Mouse (Mus musculus) lung, adult 2 months (tissue): Measurements from ENCODE around the gene Prap1.

Experiments
- CTCF ChIP-seq: fragments of 200-500 bp; IDR thresholded peaks from 2 replicates; pipeline ENCODE4 v1.5.1; 2011; ENCODE audit warnings: mild to moderate bottlenecking, low read length, control low read depth; ENCODE audit not compliant: insufficient read depth
- POLR2A ChIP-seq: fragments of 200-500 bp; IDR thresholded peaks from 2 replicates; pipeline ENCODE4 v1.6.1; 2011; ENCODE audit warnings: low read depth, mild to moderate bottlenecking, control low read depth, low read length, borderline replicate concordance; ENCODE audit errors: extremely low read depth

DNA sequence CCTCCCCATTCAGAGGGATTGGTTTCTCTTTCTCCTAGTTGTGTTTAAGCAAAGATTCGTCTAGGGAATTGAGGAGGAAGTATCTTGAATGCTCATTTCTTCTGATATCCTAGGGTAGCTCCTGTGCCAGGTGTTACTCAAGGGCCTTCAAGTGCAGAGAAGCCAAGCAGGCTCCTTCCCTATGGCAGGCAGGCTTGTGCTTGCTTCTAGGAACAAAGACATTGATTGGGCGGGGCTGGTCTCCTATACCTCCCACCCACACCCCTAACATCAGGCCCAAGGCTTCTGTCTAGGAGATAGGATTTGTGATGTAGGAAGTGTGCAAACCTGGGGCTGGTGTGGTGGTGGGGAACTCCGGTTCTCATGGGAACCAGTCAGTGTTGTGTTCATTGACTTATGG is 33.7 kb downstream of the Prap1 start:
- TF ChIP-seq POLR2A (no peak), CTCF (no peak)
